Mouse (Mus musculus): ENCODE results near the gene Pold1.

Pold1 gene

GRCm38 (mm10) chr7:44485572-44486195, 63.0 kb downstream of the Pold1 start:
- no peak for DNase-seq (ENCODE audit: low read depth)

DNA sequence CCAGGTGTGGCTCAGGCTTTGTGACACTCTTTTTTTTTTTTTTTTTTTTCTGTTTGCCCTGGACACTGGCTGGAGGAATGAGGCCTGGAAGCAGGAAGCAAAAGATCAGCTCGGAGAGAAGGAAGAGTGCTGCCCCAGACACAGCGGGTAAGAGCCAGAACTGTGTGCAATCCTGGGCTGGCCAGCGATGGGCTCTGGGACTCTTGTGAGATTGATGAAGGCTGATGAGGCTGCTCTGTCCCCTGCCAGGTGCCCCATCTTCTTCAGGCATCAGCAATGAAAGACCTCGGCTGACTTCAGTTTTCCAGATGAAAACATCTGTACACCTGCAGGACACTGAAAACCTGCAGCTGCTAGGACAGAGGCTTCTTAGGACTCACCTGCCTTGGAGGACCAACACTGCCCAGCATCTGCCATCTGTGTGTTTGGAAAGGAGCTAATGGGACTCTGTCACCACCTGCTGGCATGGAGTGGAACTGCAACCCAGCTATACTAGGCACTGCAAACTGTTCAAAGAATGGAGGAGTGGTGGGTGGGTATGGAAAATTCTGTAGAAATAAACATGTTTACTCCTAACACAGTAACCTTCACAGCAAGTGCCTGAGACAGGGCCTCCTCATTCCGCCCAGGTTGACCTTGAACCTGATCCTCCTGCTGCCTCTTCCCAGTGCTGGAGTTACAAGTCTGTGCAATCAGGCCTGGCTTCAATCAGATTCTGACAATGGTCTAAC, 63.6 kb downstream of the Pold1 start:
- peak; percentile 64 for DNase-seq (ENCODE audit: low read depth)

DNA sequence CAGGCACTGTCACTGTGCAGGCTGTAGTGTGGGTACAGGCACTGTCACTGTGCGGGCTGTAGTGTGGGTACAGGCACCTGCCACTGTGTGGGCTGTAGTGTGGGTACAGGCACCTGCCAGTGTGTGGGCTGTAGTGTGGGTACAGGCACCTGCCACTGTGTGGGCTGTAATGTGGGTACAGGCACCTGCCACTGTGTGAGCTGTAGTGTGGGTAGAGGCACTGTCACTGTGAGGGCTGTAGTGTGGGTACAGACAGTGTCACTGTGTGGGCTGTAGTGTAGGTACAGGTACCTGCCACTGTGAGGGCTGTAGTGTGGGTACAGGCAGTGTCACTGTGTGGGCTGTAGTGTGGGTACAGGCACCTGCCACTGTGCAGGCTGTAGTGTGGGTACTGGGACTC, 64.5 kb downstream of the Pold1 start:
- no peak for DNase-seq (ENCODE audit: low read depth)

DNA sequence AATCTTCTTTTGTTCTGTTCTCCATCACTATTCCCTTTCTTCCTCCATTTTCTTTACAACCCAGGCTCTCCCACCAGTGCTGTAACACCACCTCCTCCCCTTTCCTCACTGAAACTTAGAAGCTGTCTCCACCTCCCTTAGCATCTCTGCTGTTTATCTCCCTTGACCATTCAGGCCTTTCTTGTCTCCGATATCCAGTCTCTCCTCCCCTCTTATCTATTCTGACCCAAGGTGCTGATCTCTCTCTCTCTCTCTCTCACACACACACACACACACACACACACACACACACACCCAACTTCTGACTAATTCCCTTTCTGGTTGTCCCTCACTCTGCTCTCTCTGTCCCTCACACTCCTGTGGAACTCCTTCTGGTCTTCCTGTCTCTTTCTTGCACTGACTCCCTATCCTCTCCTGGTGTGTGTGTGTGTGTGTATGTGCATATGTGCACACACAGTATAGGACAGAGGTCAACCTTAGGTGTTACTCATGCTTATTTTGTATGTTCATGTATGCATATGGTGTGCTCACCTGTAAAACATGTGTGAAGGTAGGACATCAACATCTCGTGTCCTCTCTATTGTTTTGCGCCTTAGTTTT, 65.7 kb downstream of the Pold1 start:
- DNase-seq (ENCODE audit: low read depth): no peak
